ENCODE assay signal across 25 mouse cellular contexts in the genomic region with DNA sequence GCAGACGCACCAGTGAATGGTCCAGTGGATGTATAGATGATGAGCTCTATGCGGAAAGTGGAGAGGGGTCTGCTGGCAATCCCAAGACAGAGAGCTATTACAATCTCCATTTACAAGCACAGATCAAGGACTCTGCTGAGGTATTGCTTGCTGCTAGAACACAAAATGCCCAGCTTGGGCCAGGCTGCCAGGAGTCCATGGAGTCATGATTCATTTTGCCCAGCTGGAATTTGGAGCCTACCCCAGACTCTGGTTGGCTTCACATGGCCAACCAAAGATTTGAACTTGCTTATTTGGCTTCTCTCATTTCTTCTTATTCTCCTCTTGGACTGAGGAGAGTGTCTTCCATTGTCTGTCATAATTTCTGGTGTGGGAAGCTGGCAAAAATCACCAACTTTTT.
DNase-seq lines count a peak whose midpoint lies in the region; ATAC-seq and TF ChIP-seq lines count a peak whose summit lies in the region.
"Had no signal": no experiment of that assay in that cellular context is flagged by ENCODE, and none has a peak within 500 bp of the region (broad histone marks: within the 10 kb centered on the region; RNA-seq: fewer than 3 reads in every experiment).

No protein-coding gene starts in this region.

- no peak overlapping the region for H3K27ac ChIP-seq in cerebellum, adult 2 months (ENCODE audit: insufficient read depth, low read length)
- no peak overlapping the region for H3K27ac ChIP-seq in midbrain, embryonic 11.5 days (ENCODE audit: low read depth, low read length)
- no peak overlapping the region for H3K27ac ChIP-seq in forebrain, embryonic 15.5 days (replicated peaks)
- H3K27ac ChIP-seq: hindbrain, embryonic 10.5 days; kidney, embryonic 15.5 days; limb, embryonic 12.5 days; liver, embryonic 15.5 days; midbrain, embryonic 15.5 days; stomach, postnatal 0 days had no signal

- H3K4me3 ChIP-seq in cerebellum, adult 2 months (replicated peaks; ENCODE audit: insufficient read depth, low read depth, low read length) = no peak overlapping the region
- H3K4me3 ChIP-seq in midbrain, embryonic 11.5 days (ENCODE audit: low read depth, low read length) = no peak overlapping the region
- H3K4me3 ChIP-seq in forebrain, embryonic 15.5 days = no peak overlapping the region
- H3K4me3 ChIP-seq: hindbrain, embryonic 10.5 days; kidney, embryonic 15.5 days; limb, embryonic 12.5 days; liver, embryonic 15.5 days; midbrain, embryonic 15.5 days had no signal

- H3K36me3 ChIP-seq in midbrain, embryonic 11.5 days (ENCODE audit: control insufficient read depth, insufficient read depth, low read length) = no peaks in the 10 kb centered on the region
- no peaks in the 10 kb centered on the region for H3K36me3 ChIP-seq in forebrain, embryonic 15.5 days
- H3K36me3 ChIP-seq: hindbrain, embryonic 10.5 days; kidney, embryonic 15.5 days; limb, embryonic 12.5 days; liver, embryonic 15.5 days; midbrain, embryonic 15.5 days had no signal

- 92% methylated on average over 2 of the region's 2 CpGs for WGBS in cerebellum, adult 2 months
- 95% methylated on average over 2 of the region's 2 CpGs for WGBS in midbrain, embryonic 11.5 days
- 99% methylated on average over 2 of the region's 2 CpGs for WGBS in forebrain, embryonic 15.5 days

- H3K4me2 ChIP-seq in midbrain, embryonic 11.5 days = no peak overlapping the region
- H3K4me2 ChIP-seq in forebrain, embryonic 15.5 days (replicated peaks) = no peak overlapping the region
- H3K4me2 ChIP-seq: kidney, embryonic 15.5 days; limb, embryonic 12.5 days; liver, embryonic 15.5 days; lung, embryonic 14.5 days; midbrain, embryonic 15.5 days had no signal

- H3K9ac ChIP-seq in midbrain, embryonic 11.5 days (ENCODE audit: low read length) = no peak overlapping the region
- no peak overlapping the region for H3K9ac ChIP-seq in forebrain, embryonic 15.5 days (replicated peaks)
- H3K9ac ChIP-seq: forebrain, postnatal 0 days; kidney, embryonic 15.5 days; limb, embryonic 12.5 days; liver, embryonic 15.5 days; lung, embryonic 14.5 days; midbrain, embryonic 15.5 days had no signal

- H3K9me3 ChIP-seq in midbrain, embryonic 11.5 days (ENCODE audit: control insufficient read depth, low read length) = no peaks in the 10 kb centered on the region
- H3K9me3 ChIP-seq in forebrain, embryonic 15.5 days = no peaks in the 10 kb centered on the region
- H3K9me3 ChIP-seq: hindbrain, embryonic 10.5 days; kidney, embryonic 15.5 days; limb, embryonic 12.5 days; liver, embryonic 15.5 days; midbrain, embryonic 15.5 days had no signal

- no peak for TF ChIP-seq POLR2A in cerebellum, adult 2 months (IDR thresholded peaks at IDR 0.05; ENCODE audit: borderline replicate concordance, insufficient read depth, low read length)

- peaks cover 21% of the 10 kb centered on the region for H3K4me1 ChIP-seq in cerebellum, adult 2 months (ENCODE audit: control insufficient read depth, insufficient read depth, low read length)
- peaks cover 2% of the 10 kb centered on the region; the same call in 1 of the 2 replicates for H3K4me1 ChIP-seq in midbrain, embryonic 11.5 days (ENCODE audit: control insufficient read depth, insufficient read depth, low read length)
- peaks cover 15% of the 10 kb centered on the region for H3K4me1 ChIP-seq in forebrain, embryonic 15.5 days
- H3K4me1 ChIP-seq: limb, embryonic 12.5 days; liver, embryonic 15.5 days had no signal

- TF ChIP-seq CTCF in cerebellum, adult 2 months (IDR thresholded peaks at IDR 0.05; ENCODE audit: borderline replicate concordance, insufficient read depth, low read depth, low read length) = no peak

- ATAC-seq in midbrain, embryonic 11.5 days (ENCODE audit: low FRiP score) = no peak
- ATAC-seq in forebrain, embryonic 15.5 days (replicated peaks) = no peak
- ATAC-seq: forebrain, postnatal 0 days; hindbrain, embryonic 16.5 days; midbrain, embryonic 15.5 days had no signal

- no peaks in the 10 kb centered on the region for H3K27me3 ChIP-seq in cerebellum, adult 2 months (ENCODE audit: control insufficient read depth, insufficient read depth, low read length)
- no peaks in the 10 kb centered on the region for H3K27me3 ChIP-seq in midbrain, embryonic 11.5 days (ENCODE audit: control insufficient read depth, insufficient read depth, low read length)
- H3K27me3 ChIP-seq in forebrain, embryonic 15.5 days = no peaks in the 10 kb centered on the region
- H3K27me3 ChIP-seq: kidney, embryonic 15.5 days; limb, embryonic 12.5 days; liver, embryonic 15.5 days; midbrain, embryonic 15.5 days had no signal

- DNase-seq in cerebellum, adult 2 months = peak; percentile 57 to 80
- DNase-seq in cerebellum, postnatal 4 days (ENCODE audit: low spot score in 2 of 2) = no peak
- DNase-seq in NIH3T3 (ENCODE audit: low read depth) = peak; percentile 7
- peak; percentile 37 for DNase-seq in cerebellum, adult 9-11 months
- DNase-seq in fibroblast of lung, adult 2 months (ENCODE audit: low read depth) = peak; percentile 27
- no peak for DNase-seq in midbrain, embryonic 11.5 days (ENCODE audit: low spot score, missing footprints)
- DNase-seq: adrenal gland, postnatal 25 days; forebrain, postnatal 0 days; heart, postnatal 14 days; kidney, adult 18-20 months; kidney, postnatal 36 days; lung, embryonic 14.5 days; lung, postnatal 14 days; right cerebral cortex, adult 18-20 months; right cerebral cortex, postnatal 4 days; thymus, adult 18-20 months; thymus, postnatal 36 days had no signal

Comparison
In these comparisons a context has a peak if more than half of its experiments do, and no peak if none do; other contexts are left out.
1. DNase-seq: peak in cerebellum, adult 2 months (2 of 2), NIH3T3 (single experiment), cerebellum, adult 9-11 months (single experiment) and fibroblast of lung, adult 2 months (single experiment); none in cerebellum, postnatal 4 days (0 of 2) and midbrain, embryonic 11.5 days (single experiment).